Mouse (Mus musculus) retina, adult 2 months (tissue): ENCODE data around the gene 4930442H23Rik.

Source experiments
- DNase-seq: peaks from one replicate; pipeline ENCODE4 v3.0.0-alpha.2; 2012; ENCODE audit warnings: low read depth, low spot score

4930442H23Rik gene

DNA sequence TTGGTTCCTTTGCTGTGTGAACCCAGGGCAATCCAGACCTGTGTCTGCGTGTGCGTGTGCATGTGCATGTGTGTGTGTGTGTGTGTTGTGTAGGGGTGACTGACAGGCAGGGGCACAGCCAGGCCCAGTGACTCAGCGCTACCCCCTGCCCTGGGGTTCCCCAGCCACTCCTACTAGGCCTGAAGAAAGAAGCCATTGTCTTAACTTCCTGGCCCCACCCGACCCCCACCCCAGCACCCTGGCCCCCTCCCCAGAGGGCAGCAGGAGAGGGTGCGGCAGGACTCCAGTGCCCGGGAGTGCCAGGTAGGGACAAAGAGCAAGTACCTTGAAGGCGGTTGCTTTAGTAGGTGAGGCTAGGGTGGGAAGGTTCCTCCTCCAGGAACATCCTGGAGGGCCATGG is 37.9 kb downstream of the 4930442H23Rik start:
- no peak for DNase-seq

DNA sequence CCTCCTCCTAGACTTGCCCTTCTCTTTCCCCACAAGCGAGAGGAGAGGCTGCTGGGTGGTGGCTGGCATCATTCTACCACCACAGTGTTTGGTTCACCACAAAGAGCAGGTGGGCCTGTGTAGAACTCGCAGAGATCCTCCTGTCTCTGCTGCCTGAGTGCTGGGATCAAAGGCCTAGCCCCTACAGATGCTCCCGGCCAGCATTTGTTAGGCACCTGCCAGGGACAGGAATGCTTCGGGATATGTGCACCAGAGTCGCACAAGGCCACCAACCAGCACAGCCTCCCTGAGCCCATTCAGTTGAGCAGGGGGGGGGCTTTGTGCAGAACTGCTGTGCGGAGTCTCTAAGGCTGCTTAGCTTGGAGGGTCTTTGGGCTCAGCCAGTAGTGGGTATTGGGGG is 38.3 kb downstream of the 4930442H23Rik start:
- DNase-seq, result no peak

DNA sequence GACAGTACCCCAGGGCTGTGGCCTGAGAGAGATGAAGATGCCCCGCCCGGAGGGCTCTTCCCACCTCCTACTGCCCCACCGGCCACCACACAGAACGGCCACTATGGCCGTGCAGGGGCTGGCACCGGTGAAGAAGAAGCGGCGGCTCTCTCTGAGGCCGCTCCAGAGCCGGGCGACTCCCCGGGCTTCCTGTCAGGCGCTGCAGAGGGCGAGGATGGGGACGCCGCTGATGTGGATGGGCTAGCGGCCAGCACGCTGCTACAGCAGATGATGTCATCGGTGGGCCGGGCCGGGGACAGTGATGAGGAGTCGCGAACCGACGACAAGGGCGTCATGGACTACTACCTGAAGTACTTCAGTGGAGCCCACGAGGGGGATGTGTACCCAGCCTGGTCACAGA is 39.0 kb downstream of the 4930442H23Rik start:
- DNase-seq, result no peak

DNA sequence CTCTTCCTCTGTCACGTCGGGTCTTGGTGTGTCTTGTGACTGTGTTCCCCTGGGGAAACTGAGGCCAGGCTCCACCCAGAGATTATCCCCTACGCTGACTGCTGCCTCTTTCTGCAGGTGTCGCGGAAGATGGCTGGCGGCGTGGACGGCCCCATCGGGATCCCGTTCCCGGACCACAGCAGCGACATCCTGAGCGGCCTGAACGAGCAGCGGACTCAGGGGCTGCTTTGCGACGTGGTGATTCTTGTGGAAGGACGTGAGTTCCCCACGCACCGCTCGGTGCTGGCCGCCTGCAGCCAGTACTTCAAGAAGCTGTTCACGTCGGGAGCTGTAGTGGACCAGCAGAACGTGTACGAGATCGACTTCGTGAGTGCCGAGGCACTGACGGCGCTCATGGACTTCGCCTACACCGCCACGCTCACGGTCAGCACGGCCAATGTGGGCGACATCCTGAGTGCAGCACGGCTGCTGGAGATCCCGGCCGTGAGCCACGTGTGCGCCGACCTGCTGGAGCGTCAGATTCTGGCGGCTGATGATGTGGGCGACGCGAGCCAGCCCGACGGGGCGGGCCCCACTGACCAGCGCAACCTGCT is 39.7 kb downstream of the 4930442H23Rik start:
- DNase-seq, result no peak

DNA sequence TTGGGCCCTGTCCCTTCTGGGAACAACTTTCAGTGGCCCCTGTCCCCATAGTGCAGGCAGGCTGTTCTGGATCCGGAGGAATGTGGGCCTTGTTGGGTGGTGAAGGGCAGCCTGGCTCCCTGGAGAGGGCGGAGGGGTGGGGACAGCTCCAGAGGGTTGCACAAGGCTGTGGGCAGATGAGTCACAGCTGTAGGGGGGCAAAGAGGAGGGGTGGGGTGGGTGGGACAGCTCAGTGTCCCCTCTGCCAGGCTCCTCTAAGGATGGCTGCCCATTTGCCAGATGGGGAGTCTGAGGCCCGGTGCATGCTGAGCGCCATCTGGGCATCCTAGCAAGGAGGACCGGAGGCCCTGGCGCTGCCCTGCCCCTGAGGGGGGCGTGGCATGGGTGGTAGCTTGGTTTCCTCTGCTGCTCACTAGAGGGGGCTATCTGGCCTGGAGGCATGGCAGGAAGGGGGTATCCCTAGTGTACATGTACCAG is 40.5 kb downstream of the 4930442H23Rik start:
- no peak for DNase-seq

DNA sequence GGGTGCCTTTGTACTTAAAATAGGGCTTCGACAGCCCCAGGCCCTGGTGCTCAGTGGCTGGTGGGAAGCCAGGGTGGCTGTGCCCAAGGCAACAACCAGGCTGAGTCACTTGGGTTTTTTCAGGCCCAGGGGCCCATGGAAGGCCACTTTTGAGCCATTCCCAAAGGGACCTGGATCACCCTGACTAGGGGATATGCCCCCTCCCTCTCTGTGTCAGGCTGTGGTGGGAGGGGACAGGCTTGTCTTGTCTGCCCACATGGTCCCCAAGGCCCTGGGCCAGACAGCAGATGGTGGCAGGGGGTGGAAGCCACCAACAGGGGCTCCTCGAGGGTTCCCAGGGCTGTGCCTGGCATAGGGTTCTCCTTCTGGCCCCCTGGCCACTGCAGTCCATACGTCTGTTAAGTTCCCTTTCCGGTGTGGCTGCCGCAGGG is 41.1 kb downstream of the 4930442H23Rik start:
- DNase-seq, result no peak

DNA sequence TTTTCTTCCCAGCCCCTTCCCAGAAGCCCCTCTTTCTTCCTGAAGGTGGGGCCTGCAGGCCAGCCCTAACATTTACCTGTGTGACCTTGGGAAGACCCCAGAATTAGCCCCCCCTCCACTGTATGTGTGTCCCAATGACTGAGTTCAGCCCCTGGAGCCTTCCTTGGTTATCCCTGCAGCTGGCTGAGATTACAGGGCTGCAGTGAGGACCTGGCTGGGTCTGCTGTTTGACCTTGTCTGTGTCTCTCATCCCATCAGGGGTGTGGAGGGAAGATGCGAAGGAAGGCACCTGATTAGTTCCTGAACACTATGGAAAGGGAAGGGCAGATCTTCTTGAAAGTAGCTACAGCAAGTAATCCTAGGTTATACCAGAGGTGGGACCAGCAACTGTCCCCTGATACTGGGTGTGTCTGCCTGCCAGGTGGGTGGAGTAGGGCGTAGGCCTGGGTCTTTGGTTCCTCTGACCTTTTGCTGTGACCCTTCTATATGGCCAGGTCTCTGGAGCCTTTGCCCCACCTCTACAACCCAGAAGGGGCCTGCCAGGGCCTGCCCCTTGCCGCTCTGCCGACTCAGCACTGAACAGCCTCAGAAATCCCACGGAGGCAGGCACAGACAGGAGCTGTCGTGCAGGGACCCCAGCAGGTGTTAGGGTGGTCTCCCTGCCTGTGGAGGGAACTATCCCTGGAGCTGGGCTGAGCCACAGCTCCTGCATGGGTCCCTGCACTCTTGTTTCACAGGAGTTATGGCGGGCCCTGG is 42.0 kb downstream of the 4930442H23Rik start:
- DNase-seq, result no peak

DNA sequence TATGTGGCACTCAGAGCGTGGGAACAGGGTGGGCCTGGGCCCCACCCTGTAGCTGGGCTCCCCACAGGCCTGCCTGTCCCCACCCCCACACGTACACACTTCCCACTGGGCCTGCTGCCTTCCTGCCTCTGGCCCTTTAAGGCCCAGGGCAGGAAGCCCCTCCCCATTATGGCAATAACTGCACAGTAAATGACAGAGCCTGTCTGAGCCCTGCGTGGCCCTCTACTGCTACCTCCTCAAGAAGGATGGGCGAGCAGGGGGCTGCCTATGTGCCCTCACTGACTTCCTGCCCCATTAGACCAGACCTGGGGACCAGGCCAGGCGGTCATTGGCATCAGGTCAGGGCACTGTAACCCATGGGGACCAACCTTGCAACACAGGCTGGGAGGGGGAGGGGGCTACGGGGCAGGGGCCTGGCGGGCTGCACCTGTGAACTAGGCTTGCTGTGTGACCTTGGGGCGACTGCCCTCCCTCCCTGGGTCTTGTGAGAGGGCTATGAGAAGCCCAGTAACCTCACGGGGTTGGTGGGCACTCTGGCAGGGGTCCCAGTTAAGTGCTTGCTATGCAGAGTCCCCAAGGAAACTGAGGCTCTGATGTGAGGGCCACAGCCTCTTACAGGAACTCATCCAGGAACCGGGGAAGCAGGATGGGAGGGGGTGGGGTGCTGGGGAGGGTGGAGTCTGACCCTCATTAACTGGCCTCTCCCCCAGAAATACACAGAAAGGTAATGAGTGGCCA is 42.8 kb downstream of the 4930442H23Rik start:
- DNase-seq, result no peak

DNA sequence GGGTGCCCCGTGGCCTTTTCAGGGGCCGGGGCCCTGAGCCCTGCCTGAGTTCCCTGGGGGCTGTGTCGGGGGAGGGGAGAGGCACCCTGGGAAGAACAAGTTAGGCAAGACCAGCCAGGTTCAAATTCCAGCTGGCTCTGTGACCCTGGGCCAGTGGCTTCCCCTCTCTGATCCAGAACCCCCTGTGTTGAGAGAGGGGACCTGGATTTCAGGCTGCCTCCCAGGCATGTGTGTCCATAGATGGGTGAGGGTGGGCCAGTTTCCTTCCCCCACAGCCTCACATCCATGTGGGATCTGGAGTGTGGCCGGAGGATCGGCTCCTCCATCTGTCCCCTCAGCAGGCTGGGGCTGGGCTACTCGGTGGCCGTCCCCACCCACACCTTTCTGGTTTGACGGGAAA is 43.6 kb downstream of the 4930442H23Rik start:
- no peak for DNase-seq

DNA sequence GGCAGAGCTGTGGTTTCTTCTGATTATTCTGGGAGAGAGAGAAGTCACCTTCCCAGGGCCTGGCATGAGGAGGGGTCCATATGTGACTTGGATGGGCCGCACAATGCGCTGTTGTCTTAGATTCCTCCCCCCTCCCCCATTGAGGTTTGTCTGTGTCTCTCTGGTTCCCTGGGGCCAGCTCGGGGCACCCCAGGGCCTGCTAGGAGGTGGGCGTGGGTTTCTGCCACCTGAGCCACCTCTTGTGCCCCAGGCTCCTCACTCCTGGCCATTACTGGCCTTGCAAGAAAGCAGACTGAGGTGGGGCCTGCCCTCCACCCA is 44.2 kb downstream of the 4930442H23Rik start:
- no peak for DNase-seq

DNA sequence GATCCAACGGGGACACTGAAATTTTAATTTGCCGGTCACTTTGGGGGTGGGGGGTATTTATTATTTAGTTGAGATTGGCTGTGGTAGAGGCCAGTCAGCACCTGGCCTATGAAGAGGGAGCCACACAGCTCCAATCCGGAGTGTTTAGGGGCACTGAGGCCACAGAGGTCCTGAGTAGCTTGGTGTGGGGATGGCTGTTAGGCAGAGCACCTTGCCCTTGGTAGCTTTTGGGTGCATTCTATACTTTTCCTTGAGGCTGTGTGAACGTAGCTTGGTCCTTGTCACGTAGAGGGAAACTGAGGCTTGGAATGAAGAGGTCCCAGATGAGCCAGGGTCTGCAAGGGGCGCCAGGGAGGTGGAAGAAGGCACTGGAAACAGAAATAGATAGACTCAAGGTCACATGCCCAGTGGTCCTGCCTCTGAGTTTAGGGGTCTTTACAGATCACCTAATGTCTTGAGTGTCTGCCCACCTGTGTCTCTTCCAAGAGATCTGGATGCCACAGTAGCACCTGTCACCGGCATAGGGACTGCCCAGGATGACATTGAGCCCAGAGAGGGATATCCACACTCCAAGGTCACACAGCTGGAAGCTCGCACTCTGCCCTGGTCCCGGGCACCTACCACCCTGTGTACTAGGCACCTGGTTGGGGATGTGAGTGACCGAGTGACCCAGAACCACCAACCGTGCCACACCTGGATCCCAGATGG is 44.7 kb downstream of the 4930442H23Rik start:
- DNase-seq, result no peak

DNA sequence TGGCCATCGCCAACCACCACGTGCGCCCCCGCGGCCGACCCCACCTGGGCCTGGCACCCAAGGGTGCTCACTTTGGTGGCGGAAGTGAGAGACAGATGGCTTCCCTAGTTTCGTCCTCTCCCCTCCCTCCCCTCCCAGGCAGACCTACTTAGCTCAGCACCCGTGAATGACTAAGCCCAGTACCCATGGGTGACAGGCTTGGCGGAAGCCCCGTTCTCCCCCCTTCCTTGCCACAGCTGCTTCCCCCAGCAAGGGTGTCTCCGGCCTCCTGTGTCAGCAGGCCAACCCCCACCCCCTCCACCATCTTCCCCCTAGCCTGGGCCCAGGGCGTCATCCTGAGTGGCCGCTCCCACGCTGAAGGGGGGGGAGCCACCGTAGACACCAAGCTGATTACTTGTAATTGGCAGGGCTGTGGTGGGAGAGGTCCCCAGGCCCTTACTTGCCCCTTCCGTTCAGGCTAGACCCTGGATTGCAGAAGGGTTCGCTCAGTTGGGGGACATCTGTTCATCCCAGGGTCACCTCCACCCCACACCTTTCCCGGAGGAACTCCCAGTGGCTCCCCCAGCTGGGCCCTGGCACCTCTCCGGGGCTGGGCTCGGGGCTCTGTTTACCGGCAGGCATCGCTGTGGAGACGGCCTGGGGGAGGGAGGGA is 45.4 kb downstream of the 4930442H23Rik start:
- DNase-seq, result no peak

DNA sequence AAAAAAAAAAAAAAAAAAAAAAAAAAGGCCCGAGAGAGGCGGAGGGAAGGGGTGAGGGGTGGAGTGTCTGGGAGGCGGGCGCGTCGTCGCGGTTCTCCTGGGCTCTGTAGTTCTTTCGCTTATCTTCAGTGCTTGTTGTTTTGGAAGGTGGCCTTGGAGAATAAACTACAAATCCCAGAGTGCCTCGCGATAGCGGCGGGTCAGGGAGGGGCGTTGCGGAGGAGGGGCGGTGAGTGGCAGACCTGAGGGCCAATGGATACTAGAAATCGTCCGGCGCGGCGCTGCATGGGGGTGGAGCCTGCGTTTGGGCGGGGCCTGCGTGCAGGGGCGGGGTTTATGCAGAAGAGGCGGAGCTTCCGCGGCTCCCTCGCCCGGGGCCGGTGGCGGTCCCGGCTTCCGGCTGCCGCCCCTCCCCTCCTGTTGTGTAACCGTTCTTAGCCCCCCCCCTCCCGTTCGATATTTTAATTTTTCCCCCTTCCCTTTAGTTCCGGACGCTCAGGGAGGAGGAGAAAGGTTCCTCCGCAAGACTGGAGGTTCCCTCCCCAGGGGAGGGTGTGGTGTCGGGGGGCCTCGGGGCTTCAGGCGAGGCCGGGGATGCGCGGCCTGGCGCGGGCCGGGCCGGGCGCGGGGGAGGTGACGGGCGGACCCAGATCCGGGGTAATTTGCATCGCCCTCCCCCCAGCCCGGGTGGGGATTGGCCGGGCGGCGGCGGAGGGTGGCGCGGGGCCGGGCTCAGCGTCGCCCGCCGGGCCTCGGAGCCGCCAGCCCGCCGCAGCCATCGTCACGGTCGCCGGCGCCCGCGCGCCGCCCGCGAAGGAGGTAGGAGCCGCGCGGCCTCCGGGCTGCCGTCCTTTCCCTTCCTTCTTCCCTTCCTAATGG is 46.2 kb downstream of the 4930442H23Rik start:
- DNase-seq, result peak; percentile 99

DNA sequence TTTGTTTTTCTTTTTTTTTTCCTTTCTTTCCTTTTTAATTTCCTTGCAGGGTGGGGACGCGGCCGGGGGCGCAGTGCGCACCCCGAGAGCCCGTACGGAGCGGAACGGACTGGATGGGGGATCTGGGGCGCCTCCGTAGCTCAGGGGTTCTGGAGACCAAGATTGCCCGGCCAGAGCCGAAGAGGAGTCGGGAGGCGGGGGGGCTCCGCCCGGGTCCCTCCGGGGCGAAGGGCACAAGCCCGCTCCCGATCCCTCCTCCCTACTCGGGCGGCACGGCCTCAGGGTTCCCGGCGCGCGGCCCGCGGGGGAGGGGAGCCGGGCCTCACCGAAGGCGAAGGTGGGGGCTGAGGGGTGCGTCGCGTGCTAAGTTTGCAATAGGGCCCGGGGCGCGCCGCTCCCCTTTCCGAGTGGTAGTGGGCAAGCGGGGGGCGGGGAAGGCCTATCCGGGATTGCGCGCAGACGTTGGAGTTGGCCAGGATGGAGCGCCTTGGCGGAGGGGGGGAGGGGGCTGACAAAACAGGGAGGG is 46.9 kb downstream of the 4930442H23Rik start:
- peak; percentile 40 for DNase-seq

DNA sequence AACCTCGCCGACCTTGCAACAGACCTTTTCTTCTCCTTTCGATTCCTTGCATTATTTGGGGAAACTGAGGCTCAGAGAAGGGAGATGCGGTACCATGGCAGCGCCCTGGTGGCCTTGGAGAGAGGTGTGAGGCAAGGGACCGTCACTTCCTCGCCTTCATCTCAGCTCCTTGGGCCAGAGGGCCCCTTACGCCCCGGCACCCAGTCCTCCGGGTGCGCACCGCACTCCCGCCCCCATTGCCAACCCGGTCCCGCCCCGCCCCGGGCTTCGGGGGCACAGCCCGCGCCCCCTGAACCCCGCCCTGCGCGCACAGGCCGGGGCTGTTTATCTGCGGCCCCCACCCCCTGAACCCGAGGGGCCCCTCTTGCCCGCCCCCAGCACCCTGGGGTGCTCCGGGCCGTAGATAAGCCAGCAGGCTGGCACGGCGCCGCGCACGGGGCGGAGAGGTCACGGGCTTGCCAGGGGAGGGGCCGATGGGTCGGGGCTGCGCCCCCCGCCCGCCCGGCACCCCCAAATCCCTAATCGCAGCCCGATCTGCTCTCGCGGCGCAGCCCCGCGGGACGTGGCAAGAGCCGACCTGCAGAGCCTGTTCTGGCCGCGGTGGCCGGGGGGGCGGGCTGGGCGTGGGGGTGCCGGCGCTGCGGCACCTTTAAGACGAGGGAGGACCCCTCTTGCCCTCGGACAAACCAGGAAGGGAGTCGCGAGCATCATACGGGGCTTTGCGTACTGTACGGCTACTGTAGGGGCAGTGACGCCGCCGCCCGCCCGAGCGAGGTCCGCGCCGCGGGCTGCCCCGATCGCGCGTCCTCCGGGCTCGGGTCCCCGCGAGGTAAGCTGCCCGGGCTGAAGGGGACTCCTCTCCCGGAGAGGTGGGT is 47.6 kb downstream of the 4930442H23Rik start:
- DNase-seq, result peak; percentile 56

DNA sequence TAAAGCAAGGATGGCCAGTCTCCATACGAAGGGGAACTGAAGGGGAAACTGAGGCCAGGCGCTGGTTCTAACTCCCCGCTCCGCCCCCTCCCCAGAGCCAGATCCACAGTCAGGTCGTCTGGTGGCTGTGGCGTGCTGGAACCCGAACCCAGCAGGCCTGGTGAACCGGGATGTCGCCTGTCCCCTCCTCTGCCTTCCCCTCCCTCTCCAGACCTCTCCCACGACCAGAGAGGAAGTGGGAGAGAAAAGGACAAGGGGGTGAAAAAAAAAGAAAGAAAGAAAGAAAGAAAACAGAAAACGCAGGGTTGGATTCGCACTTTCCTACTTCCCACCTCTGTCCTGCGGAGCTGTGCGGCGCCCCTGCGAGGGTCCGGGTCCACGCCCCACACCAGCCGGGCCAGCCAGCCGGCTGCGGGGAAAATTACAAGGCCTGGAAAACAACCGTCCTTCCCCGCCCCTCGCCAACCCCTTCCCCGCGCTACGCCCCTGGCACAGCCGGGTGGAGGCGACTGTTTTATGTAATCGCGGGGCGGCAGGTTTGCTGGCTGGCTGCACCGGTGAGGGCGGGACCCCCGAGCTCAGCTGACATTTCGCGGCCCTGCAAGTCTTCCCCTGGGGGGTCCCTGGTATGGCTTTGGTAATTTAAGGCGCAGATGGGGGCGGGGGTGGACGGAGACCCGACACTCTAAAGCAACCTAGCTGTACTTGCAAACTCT is 48.5 kb downstream of the 4930442H23Rik start, which contains the start of gene Zbtb7a:
Gene Zbtb7a, plus strand, starts transcription at position 255 of the 716 bp plus-strand sequence.
- no peak for DNase-seq

DNA sequence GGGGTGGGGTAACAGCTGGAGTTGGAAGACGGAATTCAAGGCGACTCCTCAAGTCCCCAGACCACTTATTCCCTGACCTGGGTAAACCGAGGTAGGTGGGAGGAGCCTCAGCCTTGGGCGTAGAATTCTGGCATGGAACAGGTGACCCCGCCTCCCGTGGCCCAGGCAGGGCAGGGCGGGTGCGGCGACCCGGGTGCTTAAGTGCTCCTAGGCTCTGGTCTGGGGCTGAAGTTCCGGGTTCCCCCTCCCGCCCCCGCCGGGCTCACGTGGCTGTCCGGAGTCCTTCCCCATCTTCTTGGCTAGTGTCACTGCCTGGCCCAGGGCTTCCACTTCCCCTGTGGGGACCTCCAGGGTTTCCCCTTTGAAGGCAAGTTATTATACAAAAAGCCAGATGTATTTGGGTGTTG is 49.5 kb downstream of the 4930442H23Rik start:
- DNase-seq, result no peak
